Mouse (Mus musculus) thymus, postnatal 10 days (tissue): Measurements from ENCODE around the gene Fam45a.

Experiments
- DNase-seq, 2 experiments: peaks; one replicate each; pipeline ENCODE4 v3.0.0; 2021; ENCODE audit warnings: low spot score in 2 of 2

The Fam45a gene

DNA sequence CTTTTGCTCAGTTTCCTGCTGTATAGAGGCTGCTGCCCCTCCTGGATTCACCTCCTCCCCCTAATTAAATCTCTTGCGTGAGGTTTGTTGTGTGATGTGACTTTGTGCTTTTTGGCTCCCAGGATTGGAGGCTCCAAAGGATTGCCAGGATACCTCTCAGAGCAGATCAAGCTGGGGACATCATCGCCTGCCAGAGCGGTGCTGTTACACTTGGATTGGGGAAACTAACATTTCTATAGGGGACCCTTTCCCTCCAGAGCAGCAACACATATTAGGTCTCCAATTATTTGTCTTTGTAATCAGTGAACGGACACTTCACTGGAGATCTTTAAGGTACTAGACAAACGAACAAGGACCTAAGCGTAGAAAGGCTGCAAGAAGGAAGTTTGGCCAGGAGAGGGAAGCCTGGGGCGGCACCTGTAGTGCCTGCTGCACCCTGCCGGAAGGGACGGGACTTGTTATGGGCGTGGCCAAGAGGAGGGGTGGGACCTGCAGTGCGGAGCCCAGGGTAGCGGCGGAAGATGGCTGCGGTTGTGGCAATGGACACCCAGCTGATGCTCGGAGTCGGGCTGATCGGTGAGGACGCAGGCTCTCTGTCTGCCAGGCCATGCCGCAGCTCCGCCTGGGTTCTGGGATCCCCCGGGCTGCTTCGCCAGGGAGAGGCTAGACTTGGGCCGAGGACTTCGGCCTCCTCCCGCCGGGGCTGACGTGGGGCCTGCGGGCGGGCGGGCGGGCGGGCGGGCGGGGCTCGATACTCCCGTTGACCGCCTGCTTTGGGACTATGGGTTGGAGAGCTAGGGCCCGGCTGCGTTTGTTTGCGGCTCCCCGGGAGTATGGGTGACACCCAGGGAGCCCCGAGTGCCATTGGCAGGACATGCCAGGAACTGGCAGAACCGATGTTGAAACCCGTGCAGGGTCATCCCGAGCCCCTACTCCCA, at the start of gene Fam45a:
TSS of gene Fam45a (plus strand) at position 488 of the 938 bp plus-strand sequence.
- DNase-seq: peak; percentile 90

DNA sequence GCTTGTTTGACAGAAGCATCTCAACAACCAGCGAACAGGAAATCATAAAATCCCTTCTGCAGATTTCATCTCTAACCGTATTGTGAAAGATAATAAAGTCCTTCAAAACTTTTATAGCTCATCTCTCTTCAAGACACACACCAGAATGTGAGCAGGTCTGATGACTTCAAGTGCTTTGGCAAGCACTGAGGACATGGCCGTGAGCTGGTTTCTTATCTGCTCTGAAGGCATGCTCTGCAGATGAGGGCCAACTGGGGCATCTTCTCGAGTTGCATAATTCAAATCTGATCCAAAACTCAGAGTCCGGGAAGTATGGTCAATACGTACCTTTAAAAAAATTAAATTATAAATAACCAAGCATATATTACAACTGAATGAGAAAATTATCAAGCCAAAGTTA, 38.0 kb upstream of the Fam45a start:
- no peak for DNase-seq

DNA sequence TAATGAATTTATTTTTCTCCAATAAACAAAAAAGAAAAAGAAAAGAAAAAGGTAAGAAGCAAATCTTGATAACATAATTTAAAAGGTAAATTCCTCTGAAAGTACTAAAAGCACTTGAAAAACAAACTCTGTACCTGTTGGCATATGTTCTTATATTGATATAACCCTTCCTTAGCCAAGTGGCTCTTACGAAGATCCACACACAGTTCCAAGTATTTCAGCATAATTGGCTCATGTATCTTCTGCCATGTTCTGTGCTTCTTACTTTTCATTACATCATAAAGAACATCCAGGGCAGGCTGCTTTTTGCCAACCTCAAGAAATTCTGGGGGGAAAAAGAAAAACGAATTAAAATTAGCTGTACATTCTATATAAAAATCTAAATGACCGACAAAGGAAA, 29.4 kb upstream of the Fam45a start:
- no peak for DNase-seq

DNA sequence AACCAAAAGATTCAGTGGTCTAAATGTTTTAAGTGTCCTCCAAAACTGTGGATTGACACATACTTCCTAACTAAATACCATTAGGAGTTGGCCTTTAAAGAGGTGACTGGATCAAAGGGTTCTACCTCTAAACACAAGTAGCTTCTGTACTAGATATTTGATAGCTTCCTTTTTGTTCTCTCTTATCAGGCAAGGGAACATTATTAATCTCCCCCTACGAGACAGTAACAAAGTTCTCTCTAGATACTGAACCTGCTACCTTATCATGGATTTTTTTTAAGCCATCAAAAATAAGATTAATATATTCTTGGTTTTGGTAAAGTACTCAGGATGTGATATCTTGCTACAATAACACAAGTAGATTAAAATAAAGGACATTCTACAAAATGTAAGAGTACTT, 26.7 kb upstream of the Fam45a start:
- DNase-seq: no peak

DNA sequence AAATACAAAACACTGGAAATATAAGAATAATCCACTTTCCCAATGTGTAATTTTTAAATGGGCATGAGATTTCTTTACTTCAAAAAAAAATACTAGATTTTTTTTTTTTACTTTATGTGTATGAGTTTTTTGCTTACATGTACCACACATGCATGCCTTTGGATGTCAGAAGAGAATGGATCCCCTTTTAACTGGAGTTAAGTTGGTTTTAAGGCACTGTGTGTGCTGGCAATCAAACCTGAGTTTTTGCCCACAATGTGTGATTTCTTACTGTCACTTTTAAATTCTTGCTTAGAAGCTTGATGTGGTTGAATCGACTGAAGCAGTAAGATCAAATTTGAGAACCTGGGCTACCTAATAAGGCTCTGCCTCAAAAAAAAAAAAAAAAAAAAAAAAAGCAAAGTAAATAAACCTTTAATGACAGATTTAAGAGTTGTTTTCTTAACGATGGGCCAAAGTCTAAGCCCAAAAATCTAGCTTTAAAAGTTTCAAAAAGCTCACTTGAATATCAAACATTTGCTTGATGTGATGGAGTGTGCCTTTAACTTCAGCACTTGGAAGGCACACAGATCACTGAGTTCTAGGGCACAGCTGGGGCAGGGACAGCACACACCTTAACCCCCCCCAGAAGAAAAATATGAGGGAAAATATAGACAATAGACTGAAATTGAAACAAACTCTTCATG, 23.8 kb upstream of the Fam45a start:
- DNase-seq: no peak

DNA sequence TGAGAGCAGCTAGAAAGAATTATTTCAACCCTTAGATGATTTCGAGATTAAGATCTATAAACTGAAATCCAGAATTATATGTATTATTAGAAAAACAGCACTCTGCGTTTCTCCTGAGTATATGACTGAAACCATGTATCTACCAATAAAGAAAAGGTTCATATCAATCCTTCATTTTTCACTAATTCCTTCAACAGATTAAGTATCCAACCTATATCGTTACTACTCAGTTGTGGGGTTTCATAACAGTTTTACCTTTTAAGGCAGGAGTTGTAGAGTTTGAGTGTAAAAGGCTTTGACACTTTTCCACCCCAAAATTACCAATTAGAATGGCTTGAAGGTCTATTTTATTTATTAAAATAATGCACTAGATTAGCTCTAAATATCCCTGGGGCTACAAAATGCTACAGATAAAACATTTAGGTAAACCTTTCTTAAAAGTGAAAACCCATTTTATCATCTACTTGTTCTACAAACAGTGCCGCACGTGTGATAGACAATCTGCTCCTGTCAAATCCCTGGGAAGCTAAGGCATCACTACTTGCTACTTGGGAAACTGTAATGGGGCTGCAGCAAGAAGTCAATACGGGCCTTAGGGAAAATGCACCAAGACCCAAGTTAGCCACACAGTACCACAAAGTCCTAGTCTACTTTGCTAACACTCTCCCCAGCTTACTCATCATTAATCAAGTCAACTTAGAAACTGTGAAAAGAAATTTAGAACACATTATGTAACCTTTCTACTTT, 23.0 kb upstream of the Fam45a start:
- DNase-seq: no peak

DNA sequence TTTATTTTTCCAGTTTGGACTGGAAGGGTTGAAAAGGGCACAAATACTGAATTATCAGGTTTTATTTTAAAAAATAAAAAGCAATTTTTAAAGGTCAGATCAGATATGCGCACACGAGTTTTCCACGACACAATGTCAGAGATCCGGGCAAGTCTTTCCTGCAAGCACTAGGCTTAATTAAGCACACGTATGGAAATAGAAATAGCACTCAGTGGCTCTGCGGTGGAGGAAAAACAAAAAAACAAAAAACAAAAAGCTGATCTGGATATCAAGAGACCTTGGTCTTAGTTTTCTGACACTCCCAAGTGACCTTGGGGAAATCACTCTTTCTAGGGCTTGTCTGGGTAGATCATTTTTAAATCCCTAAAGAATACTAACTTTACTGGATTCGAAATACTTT, 21.9 kb upstream of the Fam45a start:
- no peak for DNase-seq

DNA sequence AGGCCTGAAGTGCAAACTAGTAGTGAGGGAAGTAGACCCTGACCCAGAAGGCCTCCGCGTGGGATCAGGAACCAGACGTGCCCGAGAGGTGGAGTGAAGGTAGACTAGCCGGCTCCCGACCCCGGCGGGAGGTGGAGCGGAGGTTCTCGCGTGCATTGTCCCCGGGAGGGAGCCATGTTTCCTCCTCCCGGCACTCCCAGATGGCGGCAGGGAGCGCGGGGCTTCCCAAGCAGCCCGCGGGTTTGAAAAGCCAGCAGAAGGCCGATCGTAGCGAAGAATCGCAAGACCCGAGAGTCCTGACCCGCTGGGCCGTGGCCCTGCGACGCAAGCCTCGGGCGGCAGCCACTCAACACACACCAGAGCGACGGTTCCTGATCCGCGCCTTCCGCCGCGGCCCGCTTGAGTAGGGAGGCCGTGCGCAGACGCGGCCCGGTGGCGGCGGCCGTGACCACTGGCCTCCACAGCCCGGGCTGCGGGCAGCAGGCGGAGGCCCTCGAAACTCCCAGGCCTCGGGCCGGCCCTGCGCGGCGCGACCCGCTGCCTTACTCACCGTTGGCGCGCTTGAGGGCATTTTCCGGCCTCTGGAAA, 21.4 kb upstream of the Fam45a start:
- DNase-seq: peak; percentile 33 to 46

DNA sequence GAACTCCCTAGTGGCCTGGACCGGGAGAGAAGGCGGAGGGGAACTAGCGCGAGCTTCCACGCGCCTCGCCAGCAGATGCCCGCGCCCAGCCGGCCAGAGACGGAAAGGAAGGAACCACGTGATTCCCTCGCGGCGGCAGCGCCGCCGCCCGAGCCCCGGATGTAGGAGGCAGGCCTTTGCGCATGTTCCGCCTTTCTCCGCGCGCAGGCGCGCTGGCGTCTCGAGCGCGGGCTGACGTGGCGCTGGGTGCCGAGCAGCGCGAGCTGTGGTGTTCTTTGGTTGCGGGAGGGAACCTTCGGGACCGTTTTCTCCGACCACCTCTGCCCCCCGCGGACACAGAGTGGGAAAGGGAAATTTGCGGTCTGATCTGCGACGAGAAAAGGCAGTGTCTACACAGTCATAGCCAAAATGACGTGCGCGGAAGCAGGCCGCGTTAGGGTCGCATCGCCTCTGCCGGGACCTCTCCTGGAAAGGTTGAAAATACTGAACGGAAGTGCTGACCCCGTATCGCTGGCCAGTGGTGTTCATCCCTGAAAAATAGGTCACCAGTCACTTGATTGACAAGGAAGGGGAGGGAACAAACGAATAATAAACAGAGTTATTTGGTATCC, 20.7 kb upstream of the Fam45a start, which contains the start of gene Eif3a:
TSS of gene Eif3a (minus strand) at position 108 of the 611 bp plus-strand sequence.
- DNase-seq: peak; percentile 88 to 93

DNA sequence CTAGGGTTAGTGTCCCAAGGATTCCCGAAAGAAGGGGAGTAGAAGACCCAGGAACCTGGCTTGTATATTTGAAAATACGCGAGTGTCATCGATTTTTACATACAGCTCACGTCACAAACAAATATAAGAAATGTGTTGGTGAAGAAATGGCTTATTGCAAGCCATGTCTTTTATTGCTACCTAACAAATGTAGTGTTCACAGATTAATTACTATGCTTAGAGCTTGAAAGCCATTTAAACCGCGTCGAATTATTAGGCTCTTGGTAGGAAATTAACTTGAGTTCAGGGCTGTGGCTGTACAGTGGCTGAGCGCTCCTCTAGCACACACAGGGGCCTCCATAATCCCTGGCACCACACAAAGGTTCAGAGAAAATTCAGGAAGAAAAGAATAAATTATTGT, 20.2 kb upstream of the Fam45a start:
- no peak for DNase-seq

DNA sequence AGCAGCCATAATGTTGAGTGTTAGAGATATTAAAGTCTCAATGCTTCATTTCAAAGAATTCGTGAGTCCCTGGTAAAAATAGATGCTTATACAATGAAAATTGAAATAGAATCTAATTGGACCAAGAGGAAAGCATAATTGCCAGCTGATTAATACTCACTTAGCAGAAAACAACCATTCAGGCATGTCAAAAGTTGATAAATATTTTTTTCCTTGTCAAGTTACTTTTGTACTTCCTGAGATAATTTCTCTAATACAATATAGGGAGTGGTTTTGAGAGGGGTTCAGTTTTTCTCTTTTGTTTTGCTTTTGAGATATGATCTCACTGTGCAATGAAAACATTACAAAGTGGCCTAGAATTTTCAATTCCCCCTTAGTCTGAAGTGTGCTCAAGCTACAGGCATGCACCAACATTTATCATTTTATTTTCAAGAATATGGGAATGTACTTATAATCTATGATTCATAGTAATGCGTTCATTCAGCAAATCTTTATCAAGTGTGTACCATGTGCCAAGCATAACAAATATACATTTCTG, 18.1 kb upstream of the Fam45a start:
- no peak for DNase-seq

DNA sequence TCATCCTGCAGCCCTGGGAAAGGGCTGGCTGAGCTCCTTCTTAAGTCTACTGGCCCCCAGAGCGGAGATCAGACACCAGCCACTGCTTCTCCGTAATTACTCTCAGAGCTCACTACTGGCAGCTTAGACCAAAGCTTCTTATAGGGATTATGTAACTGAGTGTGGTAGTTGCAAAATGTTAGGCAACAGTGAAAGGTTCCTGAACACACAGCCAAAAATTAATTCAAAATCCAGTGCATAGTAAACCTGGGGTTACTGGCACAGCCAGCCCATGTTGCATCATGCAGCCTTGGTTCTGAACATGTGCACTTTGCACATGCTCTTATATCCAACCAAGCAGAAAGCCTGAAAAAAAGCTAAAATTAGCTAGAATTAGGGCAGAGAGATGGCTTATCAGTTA, 16.1 kb upstream of the Fam45a start:
- no peak for DNase-seq

DNA sequence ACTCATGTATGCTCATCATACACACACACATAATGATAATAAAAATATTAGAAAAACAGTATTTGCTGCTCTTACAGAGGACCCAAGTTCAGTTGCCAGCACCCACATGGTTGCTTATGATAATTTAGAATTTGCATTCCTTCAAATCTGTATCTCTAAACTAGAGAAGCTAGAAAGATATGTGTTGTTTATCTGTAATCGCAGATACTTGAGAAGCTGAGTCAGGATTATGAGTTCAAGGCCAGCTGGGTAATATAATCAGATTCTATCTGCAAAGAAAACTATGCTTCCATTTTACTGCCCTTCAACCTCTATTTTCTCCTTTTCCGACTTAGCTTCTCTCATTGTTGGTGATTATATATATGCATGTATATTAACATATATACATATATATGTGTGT, 14.0 kb upstream of the Fam45a start:
- no peak for DNase-seq

DNA sequence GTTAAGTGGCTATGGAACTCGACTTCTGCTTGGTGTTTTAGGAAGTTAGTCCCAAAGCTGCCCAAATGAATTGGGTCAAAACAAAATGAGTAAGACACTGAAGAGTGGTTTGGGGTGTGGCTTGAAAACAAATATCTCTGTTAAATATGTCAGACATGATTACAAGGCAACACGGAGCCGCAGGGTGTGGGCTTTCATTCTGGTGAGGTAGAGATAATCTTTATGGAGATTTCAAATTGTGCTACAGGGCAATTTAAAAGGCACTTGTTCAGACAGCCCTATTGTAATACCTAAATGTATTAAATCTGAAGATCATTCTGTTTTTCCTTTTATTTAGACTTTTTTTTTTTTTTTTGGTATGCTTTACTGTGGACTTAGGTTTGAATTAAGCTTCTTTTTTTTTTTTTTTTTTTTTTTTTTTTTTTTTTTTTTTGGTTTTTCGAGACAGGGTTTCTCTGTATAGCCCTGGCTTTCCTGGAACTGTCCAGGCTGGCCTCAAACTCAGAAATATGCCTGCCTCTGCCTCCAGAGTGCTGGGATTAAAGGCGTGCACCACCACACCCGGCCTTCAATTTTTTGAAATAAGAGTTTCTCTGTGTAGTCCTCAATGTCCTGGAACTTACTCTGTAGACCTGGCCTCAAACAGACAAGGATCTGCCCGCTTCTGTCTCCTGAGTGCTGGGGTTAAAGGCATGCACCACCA, 11.4 kb upstream of the Fam45a start:
- no peak for DNase-seq

DNA sequence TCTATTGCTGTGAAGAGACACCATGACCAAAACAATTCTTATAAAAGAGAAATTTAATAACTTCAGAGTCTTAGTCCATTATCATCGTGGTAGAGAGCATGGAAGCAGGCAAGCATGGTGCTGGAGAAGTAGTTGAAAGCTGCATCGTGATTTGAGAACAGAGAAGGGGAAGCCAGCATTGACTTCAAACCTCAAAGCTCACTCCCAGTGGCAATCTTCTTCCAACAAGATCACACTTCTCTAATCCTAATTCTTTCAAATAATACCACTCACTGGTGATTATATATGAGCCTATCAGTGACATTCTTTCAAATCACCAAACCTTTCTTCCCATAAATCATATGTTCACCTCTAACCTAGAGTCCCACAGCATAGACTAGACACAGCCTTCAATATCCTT, 6.5 kb upstream of the Fam45a start:
- DNase-seq: no peak

DNA sequence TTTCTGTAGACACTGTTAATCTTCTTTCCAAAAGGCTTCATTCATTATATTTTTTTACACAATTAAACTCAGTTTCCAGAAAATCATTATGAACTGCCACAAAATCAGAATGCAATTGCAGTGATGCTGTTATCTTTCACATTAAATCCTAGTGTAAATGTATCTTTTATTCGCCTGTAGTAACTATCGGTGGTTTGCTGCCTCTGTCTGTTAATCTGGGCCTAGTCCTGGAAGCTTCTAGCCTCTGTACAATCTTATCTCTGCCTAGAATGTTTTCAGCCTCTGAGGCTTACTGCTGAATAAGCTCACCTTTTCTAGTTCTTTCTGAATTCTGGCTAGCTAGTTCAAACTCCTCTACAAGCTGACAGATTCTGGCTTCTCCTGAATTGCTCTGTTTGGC, 1.5 kb upstream of the Fam45a start:
- DNase-seq: no peak

DNA sequence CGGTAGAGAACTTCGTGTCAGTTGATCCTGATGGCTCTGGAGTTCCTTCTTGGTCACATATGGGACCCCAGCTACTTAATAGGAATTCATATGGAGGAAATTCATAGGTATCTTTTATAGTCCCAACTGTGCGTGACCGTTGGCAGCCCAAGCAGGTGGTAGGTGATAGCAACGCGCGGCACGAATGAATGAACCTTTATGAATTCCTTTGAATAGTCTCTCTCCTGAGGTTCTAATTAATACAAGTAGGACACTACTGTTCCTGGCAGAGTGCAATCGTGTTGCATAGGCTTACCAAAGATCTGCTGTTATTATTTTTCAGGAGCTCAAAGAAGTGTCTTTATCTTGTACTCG, 628 bp downstream of the Fam45a start:
- no peak for DNase-seq

DNA sequence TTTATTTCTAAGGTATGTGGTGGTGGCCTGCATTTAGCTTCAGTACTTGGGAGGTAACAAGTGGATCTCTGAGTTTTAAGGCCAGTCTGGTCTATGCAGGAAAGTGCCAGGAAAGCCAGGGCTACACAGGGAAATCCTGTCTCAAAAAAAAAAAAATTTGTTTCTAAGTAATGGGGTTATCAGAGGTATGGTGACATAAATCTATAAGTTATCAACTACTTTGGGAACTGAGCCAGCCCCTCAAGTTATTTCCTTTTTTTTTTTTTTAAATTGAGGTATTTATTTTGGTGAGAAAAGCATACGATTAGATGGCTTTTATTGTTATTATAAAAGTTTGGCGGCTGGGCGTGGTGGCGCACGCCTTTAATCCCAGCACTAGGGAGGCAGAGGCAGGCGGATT, 1.7 kb downstream of the Fam45a start:
- no peak for DNase-seq

DNA sequence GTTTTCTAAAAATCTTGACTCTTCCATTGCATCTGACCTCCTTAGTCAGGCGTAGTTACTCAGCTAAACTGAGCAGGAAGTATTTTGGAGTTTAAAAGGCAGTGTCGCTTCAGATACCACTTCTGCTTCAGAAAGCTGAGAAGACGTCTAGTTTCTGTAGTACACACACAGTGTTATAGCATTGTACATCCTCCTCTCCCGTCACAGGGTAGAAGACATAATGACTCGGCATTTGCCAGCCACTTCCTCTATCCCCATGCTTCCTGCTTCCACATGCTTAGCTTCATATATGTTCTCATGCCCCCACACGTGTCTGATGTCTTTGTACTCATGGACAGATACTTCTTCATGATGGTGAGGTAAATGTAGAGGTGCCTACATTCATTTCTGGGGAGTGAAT, 7.3 kb downstream of the Fam45a start:
- DNase-seq: no peak

DNA sequence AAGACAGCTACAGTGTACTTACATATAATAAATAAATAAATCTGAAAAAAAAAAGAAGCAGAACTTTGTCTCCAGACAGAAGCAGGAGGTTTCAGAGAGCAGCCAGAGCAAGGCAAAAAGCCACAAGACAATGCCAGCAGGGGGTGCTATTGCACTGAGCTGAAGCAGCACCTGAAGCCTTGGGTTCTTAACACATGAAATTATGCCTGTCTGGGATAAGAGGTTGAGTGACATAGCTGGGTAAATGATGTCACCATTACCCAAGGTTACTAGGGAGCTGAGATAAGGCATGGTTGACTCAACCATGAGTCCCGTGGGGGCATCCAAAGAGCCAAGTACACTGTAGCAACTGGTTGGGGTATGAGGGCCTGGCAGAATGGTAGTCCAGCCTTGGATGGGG, 26.4 kb downstream of the Fam45a start:
- peak; percentile 52 to 87 for DNase-seq

DNA sequence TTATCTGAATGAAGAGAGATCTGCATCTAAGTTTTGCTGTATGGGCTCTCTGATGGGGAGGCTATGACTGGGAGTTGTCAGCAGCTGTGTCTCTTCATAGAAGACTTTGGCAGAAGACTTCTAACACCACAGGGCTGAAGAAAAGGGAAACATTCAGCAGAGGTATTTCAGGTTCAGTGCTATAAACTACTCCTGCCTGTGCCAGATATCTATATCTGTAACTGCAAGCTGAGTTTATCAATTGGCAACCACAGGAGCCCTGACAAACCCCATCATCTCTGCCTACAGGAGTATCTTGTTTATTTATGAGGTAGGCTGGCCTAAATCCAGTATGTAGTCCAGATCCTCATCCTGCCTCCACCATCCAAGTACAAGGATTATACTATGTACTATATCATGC, 31.9 kb downstream of the Fam45a start:
- no peak for DNase-seq
